Mouse (Mus musculus) adrenal gland, postnatal 10 days (tissue): ENCODE measurements around the gene Gpr15. TPM values are rescaled to one million over a fixed set of nuclear protein-coding genes. Genes with fewer than 3 reads are reported as not detected.
A peak's percentile ranks its signal among the peaks of the same experiment; 100 is the strongest.

Experiments used
- DNase-seq: peaks from one replicate; pipeline ENCODE4 v3.0.0; 2021; ENCODE audit warnings: mixed read lengths
- total RNA-seq, 2 experiments: library from RNA; stranded (reverse); gene quantifications; 2 replicates each; pipeline ENCODE4 v1.2.3; 2021

Gpr15 gene
- total RNA-seq, 2 experiments from 2014 or later, result not detected

- peak; percentile 24 for DNase-seq
Observed at GRCm38 (mm10) chr16:58701779-58702178, 17.1 kb downstream of the Gpr15 start.

- no peak for DNase-seq
Observed at GRCm38 (mm10) chr16:58700816-58701424, 17.9 kb downstream of the Gpr15 start.

- DNase-seq, result no peak
Observed at GRCm38 (mm10) chr16:58700174-58700573, 18.7 kb downstream of the Gpr15 start.

- no peak for DNase-seq
Observed at GRCm38 (mm10) chr16:58697261-58697660, 21.6 kb downstream of the Gpr15 start.

GRCm38 (mm10) chr16:58696796-58697195, 22.1 kb downstream of the Gpr15 start:
- no peak for DNase-seq

GRCm38 (mm10) chr16:58694091-58694490, 24.8 kb downstream of the Gpr15 start:
- DNase-seq, result no peak

GRCm38 (mm10) chr16:58690322-58690732, 28.5 kb downstream of the Gpr15 start:
- no peak for DNase-seq

- DNase-seq, result no peak
Observed at GRCm38 (mm10) chr16:58689555-58690169, 29.2 kb downstream of the Gpr15 start.

- no peak for DNase-seq
Observed at GRCm38 (mm10) chr16:58688534-58688933, 30.3 kb downstream of the Gpr15 start.

GRCm38 (mm10) chr16:58685548-58686537, 33.0 kb downstream of the Gpr15 start:
- DNase-seq, result no peak

GRCm38 (mm10) chr16:58684537-58684936, 34.3 kb downstream of the Gpr15 start:
- DNase-seq, result no peak

GRCm38 (mm10) chr16:58683911-58684310, 35.0 kb downstream of the Gpr15 start:
- no peak for DNase-seq

- DNase-seq, result no peak
Observed at GRCm38 (mm10) chr16:58682870-58683269, 36.0 kb downstream of the Gpr15 start.

- DNase-seq, result no peak
Observed at GRCm38 (mm10) chr16:58682046-58682445, 36.8 kb downstream of the Gpr15 start.

GRCm38 (mm10) chr16:58678660-58679059, 40.2 kb downstream of the Gpr15 start:
- DNase-seq, result no peak

GRCm38 (mm10) chr16:58677491-58677890, 41.4 kb downstream of the Gpr15 start:
- no peak for DNase-seq

GRCm38 (mm10) chr16:58676633-58677032, 42.2 kb downstream of the Gpr15 start:
- no peak for DNase-seq

GRCm38 (mm10) chr16:58676156-58676555, 42.7 kb downstream of the Gpr15 start:
- DNase-seq, result no peak

GRCm38 (mm10) chr16:58675256-58675655, 43.6 kb downstream of the Gpr15 start:
- DNase-seq, result no peak

GRCm38 (mm10) chr16:58673811-58674410, 45.0 kb downstream of the Gpr15 start:
- DNase-seq, result no peak

- DNase-seq, result no peak
Observed at GRCm38 (mm10) chr16:58672396-58672795, 46.5 kb downstream of the Gpr15 start.

- DNase-seq, result no peak
Observed at GRCm38 (mm10) chr16:58671212-58671985, 47.5 kb downstream of the Gpr15 start.
